Mouse (Mus musculus) brain, adult 10 weeks (tissue): ENCODE measurements around the gene Corin. TPM values are rescaled to one million over a fixed set of nuclear protein-coding genes. Genes with fewer than 3 reads are reported as not detected.

ENCODE experiments used
- polyA plus RNA-seq: library from polyadenylated mRNA; stranded (reverse); fragments of 350-450 nt; fragmentation: Illumina TruSeq; extraction: RNeasy Lipid Tissue Mini Kit (QIAGEN cat#74804); gene quantifications from one replicate; pipeline ENCODE4 v1.2.3, GENCODE M21; 2015; ENCODE audit warnings: low read depth, low replicate concordance

Corin gene
- 0.27 TPM for polyA plus RNA-seq

DNA sequence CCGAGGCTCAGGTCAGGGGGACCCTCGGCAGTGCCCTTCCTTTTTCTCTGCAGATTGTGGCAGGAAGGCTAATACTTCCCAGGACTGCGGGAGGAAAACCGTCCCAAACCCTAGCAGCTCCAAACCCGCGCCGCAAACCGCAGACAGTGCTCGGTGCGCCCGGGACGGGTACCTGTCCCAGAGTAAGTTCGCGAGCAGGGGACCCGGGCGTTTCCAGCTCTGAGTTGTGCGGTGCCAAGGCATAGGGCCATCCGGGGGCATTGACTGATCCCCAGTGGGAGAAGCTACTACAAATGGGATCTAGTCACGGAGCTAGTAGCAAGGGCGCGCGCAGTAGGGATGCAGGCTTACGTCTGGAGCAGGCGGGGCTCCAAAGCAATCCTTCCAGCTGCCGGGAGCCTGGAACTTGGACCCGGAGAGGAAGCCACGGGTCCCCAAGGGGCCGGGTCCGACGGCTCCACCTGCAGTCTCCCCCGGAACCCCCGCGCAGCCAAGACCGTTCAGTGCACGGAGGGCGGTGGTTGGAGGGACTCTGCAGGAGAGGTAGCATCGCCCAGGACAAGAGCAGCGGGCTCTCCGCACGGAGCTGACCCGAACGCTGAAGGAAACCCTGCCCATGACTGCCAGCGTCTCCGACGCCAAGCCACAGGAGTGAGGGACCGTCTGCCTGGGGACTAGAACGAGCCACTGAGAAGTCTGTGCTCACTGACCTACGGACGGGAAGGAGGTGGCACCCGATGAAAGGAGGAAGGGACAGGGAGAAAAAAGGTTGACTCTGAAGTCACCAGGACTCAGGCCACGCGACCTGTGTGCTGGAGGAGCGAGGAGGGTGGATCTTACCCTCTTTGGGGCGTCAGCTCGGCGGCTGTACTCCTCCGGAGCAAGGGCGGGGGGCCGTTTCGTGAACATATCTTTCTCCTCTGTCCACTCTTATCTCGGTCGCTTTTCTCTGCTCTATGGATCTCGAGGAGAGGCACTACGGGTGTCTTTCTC lies at the start of gene Corin:
TSS of gene Corin (minus strand) at position 943 of the 993 bp plus-strand sequence.

Other genes with a start within 250 kb of the Corin start
- 6.8 TPM for gene Nfxl1, start 55.2 kb upstream of the Corin start, polyA plus RNA-seq
- gene Zar1, start 76.8 kb upstream of the Corin start, polyA plus RNA-seq: 0.54 TPM
- not detected for gene Gm5868, start 83.1 kb upstream of the Corin start, polyA plus RNA-seq
- not detected for gene Cnga1, start 139.8 kb upstream of the Corin start, polyA plus RNA-seq
- gene Nipal1, start 143.3 kb upstream of the Corin start, polyA plus RNA-seq: not detected
- gene Txk, start 248.3 kb upstream of the Corin start, polyA plus RNA-seq: not detected